Mouse (Mus musculus): Measurements from ENCODE around the gene Eif4g3.

Eif4g3 gene

DNA sequence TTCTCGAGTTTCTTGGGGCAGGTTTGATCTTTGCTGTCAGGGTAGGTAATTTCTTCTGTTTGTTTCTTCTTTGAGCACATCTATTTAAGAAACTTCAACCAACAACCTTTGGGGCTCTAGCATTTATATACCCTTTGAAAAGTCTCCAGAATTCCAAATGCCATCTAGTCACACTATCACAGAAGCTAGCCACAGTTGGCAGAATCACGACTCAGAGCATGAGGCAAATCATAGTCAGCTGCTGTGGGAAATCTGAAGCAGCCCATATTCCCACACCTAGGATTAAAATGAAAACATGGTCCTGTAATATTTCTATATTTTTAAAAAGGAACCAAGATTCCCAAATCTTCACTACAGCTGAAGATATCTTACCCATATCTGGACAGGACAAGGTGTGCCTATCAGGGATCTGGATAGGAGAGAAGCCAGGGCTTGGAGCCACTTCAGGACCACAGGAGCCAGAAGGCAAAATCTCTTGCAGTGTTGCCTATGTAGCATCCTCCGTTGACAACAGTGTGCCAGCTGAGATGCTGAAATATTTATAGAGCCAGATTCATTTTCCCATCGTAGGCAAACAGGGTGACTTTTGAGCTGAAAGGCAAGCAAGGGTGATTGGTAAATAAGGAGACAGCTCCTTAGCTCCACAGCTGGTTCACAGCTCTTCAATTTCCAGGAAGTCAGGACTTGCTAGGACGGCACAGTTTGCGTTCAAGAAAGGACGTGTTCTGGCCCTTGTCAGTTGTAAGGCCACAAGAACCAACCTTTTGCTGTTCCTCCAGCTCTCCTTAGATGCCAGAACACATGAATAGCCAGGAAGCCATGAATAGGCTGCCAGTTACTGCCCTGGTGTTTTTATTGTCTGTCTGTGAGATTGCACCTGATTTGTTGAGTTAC lies 70.8 kb downstream of the Eif4g3 start:
- DNase-seq, result peak; percentile 45 to 59

- DNase-seq, result no peak
Observed at GRCm38 (mm10) chr4:138064882-138065592, 72.2 kb downstream of the Eif4g3 start.

- DNase-seq, result peak; percentile 27 to 52
Observed at GRCm38 (mm10) chr4:138065593-138066169, 72.9 kb downstream of the Eif4g3 start.

GRCm38 (mm10) chr4:138066421-138066820 lies 73.6 kb downstream of the Eif4g3 start:
- DNase-seq, result no peak

DNA sequence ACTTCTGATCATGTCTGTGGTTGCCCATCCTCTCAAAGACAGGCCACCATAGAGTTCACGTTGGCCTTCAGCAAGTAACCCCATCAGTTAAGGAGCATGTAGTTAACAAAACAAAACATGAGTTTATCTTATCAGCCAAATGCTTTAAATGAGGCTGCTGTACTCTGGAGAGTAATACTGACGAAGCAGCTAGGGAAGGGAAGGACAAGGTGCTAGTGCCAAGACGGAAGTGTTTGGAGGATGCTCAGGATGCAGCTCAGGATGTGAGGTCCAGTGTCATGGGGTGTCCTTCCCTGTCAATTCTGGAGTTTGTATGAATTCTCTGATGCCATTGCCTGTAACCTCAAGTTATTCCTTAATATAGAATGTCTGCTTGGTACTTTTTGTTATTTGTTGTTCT lies 75.0 kb downstream of the Eif4g3 start:
- DNase-seq, result no peak

DNA sequence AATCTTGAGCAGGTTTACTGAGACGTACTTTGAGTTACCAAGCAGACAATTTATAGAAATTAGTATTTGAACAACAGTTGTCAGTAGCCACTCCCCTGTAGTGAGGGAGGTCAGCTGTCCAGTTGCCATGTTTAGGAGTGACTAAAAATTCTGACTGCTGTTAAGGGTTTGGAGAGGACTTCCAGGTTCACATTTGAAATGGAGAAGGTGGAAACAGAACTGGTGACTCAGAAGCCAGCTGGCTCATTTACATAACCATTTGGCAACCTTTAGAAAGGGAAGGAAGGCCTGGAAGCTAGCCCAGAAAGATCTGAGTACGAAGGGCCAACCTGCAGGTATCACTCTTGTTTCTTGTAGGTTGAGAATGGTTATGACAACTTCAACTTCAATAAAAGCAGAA lies 75.8 kb downstream of the Eif4g3 start:
- peak; percentile 73 to 92 for DNase-seq

GRCm38 (mm10) chr4:138069371-138069770 lies 76.5 kb downstream of the Eif4g3 start:
- DNase-seq, result no peak

DNA sequence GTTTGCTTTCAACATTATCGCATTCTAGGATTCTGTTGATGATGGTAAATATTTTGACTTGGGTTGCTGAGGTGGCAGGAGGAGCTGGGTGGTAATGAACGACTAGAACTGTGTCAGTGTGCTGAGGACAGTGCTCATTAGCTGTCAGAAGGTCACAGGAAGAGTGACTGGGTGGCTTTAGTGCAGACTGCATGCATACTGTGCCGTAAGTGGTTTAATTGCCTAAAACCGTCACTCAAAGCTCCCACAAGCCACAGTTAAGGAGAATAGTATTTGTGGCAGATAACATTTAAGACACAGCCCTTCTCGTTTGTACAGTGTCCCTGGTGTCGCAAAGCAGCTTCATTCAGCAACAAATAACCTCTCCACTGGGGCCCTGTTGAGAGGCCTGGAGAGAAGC lies 78.7 kb downstream of the Eif4g3 start:
- no peak for DNase-seq

DNA sequence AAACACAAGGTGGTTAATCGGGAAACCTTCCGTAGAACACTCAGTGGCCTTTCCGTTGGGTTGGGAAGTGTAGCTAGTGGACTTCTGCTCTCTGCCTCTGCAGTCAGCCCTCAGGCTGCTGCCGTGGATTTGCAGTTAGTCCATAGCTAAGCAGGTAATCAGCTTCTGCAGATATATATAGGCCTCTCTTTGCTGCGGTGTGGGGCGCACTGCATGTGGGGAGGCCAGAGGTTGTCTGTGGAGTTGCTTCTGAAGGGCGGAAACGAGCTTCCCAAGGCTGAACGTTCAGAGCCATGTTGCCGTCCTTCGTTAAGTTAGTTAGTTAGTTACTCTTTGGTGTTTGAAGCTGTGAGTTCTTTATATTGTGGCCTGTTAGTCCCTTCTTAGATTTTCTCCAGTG lies 80.3 kb downstream of the Eif4g3 start:
- DNase-seq, result no peak

DNA sequence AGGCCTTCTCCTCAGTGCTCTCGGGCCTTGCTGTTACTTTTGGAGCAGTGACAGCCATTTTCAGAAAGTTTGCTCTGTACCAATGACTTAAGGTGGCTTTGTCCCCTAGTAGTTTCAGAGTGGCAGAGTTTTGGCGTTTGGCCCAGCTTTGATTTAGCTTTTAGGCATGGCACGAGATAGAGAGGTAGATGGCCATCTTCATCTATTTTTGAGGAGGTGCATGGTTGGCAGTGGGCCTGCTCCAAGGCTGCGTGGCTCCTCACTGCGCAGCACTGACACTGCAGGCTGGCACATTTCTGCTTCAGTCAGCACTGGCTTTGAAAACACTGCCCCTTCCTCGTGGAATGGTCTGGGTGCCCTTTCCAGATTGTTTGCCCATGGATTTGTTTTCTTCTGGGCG lies 80.7 kb downstream of the Eif4g3 start:
- peak; percentile 62 to 64 for DNase-seq

DNA sequence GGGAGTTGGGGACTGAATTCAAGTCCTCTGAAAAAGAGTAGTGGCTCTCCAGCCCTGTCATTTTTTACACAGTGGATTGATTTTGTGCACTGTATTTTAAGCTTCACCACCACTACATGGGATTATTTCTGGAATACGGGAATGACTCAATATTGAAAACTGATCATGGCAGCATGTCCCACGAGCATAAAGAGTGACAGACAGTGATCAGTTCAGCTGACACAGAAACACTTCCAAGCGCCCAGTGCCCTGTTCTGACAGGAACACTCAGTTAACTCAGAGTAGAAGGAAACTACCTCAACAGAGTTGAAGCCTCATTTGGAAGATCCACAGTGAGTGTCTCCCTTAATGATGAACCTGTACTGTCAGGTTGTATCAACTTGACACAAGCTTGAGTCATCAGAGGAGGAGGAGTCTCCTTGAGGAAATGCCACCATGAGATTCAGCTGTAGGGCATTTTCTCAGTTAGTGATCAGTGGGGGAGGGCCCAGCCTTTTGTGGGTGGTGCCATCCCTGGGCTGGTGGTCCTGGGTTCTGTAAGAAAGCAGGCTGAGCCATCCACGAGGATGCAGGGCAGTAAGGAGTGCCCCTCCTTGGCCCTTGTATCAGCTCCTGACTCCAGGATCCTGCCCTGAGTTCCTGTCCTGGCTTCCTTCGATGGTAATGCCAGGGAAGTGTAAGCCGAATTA lies 82.2 kb downstream of the Eif4g3 start:
- no peak for DNase-seq

DNA sequence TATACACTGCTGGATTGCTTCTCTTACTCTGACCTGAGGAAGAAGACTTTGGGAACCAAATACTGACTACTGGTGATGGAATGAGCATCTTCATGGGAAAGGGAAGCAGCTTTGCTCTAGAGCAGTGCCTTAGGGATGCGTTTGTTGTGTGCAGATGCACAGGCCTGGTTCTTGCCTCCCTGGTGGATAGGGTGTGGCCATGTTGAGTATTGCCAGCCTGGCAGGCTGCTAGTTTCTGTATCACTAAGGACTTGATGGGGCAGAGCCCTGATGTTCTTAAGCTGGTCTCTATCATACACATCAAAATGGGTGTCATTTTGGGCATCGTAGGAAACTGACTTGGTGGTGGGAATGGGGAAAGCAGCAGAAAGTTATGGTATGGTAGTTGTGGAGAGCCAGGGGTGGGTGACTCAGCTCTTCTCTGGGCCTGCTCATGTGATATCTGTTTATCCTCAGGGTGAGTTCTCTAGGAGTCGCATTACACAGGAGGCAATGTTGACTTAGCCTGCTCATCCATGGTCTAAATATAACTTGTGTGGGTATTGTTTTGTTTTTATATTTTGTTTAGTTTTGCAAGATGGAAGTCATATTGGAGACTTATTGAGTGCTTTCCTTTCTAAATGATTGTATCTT lies 85.0 kb downstream of the Eif4g3 start:
- no peak for DNase-seq

GRCm38 (mm10) chr4:138079234-138079633 lies 86.4 kb downstream of the Eif4g3 start:
- no peak for DNase-seq

DNA sequence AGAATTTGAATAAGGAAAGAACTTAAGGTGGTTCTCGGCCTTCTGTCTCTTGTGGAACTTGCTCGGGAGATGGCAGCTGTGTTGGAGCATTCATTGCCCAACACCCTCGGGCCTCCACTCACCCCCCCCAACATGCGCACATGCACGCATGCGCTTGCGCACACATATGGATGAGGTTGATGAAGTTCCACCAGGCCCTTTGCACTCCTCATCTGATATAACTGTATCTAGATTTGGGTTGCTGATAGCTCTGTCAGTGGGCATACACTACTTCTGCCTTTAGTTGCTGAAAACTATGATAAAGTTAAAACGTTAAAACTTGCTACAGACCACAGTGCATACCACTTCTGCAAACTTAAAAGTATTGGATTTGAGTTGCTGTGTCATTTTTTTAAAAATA lies 89.6 kb downstream of the Eif4g3 start:
- no peak for DNase-seq

GRCm38 (mm10) chr4:138084103-138084502 lies 91.3 kb downstream of the Eif4g3 start:
- no peak for DNase-seq

DNA sequence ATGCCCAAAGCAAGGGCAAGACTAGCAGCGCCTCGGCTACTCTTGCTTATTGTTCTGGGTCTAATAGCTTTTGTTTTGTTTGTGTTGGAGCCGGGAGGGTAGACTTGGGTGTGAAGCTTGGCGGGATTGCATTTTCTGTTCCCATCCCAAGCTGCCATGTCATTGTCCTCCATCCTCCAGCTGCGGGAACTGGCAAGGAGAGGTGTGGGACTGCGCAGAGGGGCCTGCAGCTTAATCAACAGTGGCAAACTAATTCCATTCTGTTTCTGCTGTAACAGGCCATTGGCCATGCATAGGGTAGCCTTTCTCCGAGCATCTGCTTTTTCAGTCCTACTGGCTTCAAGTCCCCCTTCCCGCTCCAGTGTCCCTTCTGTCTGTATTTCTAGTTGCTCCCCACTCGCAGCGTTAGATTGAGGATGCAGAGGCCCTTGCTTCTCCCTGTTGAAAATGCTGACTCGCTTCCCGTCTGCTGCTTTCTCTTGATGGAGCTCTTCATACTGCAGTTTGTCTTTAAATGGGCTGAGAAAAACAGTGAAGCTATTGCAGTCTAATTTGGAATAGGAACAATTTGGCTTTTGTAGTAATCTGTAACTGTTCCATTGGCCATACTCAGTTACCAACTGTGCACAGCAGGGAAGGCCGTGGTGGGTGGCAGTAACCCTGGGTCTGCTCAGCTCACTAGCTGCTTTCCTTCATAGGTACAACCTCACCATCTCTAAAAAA lies 92.2 kb downstream of the Eif4g3 start:
- DNase-seq, result no peak

- DNase-seq, result no peak
Observed at GRCm38 (mm10) chr4:138086949-138087348, 94.1 kb downstream of the Eif4g3 start.

- no peak for DNase-seq
Observed at GRCm38 (mm10) chr4:138089512-138089911, 96.7 kb downstream of the Eif4g3 start.

DNA sequence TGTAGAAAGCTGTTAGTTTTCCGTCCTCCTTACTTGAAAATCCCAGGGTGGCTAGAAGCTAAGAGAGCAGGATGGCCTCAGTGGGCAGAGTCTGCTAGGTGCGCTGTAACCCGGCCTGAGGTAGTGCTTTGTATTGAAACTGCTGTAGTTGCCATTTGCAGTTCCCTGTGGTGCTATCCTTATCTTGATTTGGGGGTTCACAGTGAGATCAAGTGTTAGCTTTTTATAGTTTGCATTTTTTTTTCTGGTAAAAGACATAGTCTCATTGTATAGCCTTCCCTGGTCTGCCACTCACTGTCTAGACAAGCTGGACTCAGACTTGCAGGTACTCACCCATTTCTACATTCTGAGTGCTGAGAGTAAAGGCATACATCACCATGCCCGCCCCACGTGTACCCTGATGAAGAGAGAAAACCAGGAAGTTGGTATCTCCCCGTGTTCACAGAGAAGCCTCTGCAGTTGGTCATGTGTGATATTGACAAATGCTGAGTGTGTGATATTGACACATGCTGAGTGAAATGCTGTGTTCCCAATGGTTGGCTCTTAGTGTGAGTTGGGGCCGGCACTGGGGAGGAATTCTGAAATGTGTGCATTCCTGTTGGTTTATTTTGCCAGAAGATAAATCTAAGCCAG lies 98.9 kb downstream of the Eif4g3 start:
- DNase-seq, result no peak

GRCm38 (mm10) chr4:138100456-138100855 lies 107.6 kb downstream of the Eif4g3 start:
- no peak for DNase-seq

- DNase-seq, result no peak
Observed at GRCm38 (mm10) chr4:138101795-138102194, 109.0 kb downstream of the Eif4g3 start.
